Mouse (Mus musculus): ENCODE measurements around the gene Atp1b2. TPM values are rescaled to one million over a fixed set of nuclear protein-coding genes. Genes with fewer than 3 reads are reported as not detected.
A peak's percentile ranks its signal among the peaks of the same experiment; 100 is the strongest.

Atp1b2 gene
- polyA plus RNA-seq, 1 experiment from 2014 or later: 22.0 TPM

GRCm38 (mm10) chr11:69579128-69580017 is 26.4 kb downstream of the Atp1b2 start:
- whole genome bisulfite sequencing: 2% methylated on average over 39 of the region's 39 CpGs
- peak overlapping the region; percentile 92 for H3K27ac ChIP-seq (ENCODE audit: low read depth, low read length)
- peak; percentile 99 for DNase-seq (ENCODE audit: low spot score)

GRCm38 (mm10) chr11:69578301-69578700 is 27.4 kb downstream of the Atp1b2 start:
- peak overlapping the region; percentile 82 for H3K9ac ChIP-seq (ENCODE audit: low read length)
- 12% methylated on average over 15 of the region's 15 CpGs for WGBS
- no peak overlapping the region for H3K27ac ChIP-seq (ENCODE audit: low read depth, low read length)
- peaks cover 22% of the 10 kb centered on the region for H3K4me1 ChIP-seq (ENCODE audit: control insufficient read depth, insufficient read depth, low read length)
- DNase-seq (ENCODE audit: low spot score): no peak
- ATAC-seq: no peak
- no peaks in the 10 kb centered on the region for H3K9me3 ChIP-seq (replicated peaks; ENCODE audit: control insufficient read depth, low read length)
- no peaks in the 10 kb centered on the region for H3K27me3 ChIP-seq (replicated peaks; ENCODE audit: control insufficient read depth, insufficient read depth, low read length)
- peaks cover 30% of the 10 kb centered on the region for H3K36me3 ChIP-seq (ENCODE audit: control insufficient read depth, insufficient read depth, low read length)
- peak overlapping the region; percentile 72 for H3K4me3 ChIP-seq (ENCODE audit: low read depth, low read length)
- H3K4me2 ChIP-seq (ENCODE audit: low read length): peak overlapping the region; percentile 85

More at GRCm38 (mm10) chr11:69579128-69580017, 26.4 kb downstream of the Atp1b2 start:
- Histone ChIP-seq H3K9me3 (replicated peaks; ENCODE audit: control insufficient read depth, low read length) (no peaks in the 10 kb centered on the region), H3K9ac (ENCODE audit: low read length) (peak overlapping the region; percentile 82), H3K4me2 (ENCODE audit: low read length) (peak overlapping the region; percentile 85), H3K27me3 (replicated peaks; ENCODE audit: control insufficient read depth, insufficient read depth, low read length) (no peaks in the 10 kb centered on the region), H3K4me3 (ENCODE audit: low read depth, low read length) (peak overlapping the region; percentile 72), H3K36me3 (ENCODE audit: control insufficient read depth, insufficient read depth, low read length) (peaks cover 29% of the 10 kb centered on the region), H3K4me1 (ENCODE audit: control insufficient read depth, insufficient read depth, low read length) (peaks cover 22% of the 10 kb centered on the region)
- peak; percentile 92 for ATAC-seq

GRCm38 (mm10) chr11:69576307-69576706 is 29.4 kb downstream of the Atp1b2 start:
- no peaks in the 10 kb centered on the region for H3K9me3 ChIP-seq (replicated peaks; ENCODE audit: control insufficient read depth, low read length)
- H3K27me3 ChIP-seq (replicated peaks; ENCODE audit: control insufficient read depth, insufficient read depth, low read length): no peaks in the 10 kb centered on the region
- ATAC-seq: no peak
- no peak for DNase-seq (ENCODE audit: low spot score)
- H3K27ac ChIP-seq (ENCODE audit: low read depth, low read length): no peak overlapping the region
- no peak overlapping the region for H3K4me2 ChIP-seq (ENCODE audit: low read length)
- no peak overlapping the region for H3K4me3 ChIP-seq (ENCODE audit: low read depth, low read length)
- peaks cover 35% of the 10 kb centered on the region for H3K36me3 ChIP-seq (ENCODE audit: control insufficient read depth, insufficient read depth, low read length)
- WGBS: 78% methylated on average over 5 of the region's 5 CpGs
- H3K9ac ChIP-seq (ENCODE audit: low read length): 0 out of 2 replicates have a peak overlapping the region, but pooled peaks have one; percentile 7
- peaks cover 17% of the 10 kb centered on the region for H3K4me1 ChIP-seq (ENCODE audit: control insufficient read depth, insufficient read depth, low read length)

GRCm38 (mm10) chr11:69575220-69575619 is 30.5 kb downstream of the Atp1b2 start:
- peak; percentile 56 for DNase-seq (ENCODE audit: low spot score)
- peaks cover 17% of the 10 kb centered on the region for H3K4me1 ChIP-seq (ENCODE audit: control insufficient read depth, insufficient read depth, low read length)
- 70% methylated on average over 3 of the region's 3 CpGs for WGBS

GRCm38 (mm10) chr11:69565131-69565530 is 40.6 kb downstream of the Atp1b2 start:
- no peak overlapping the region for H3K27ac ChIP-seq (ENCODE audit: low read depth, low read length)
- WGBS: 84% methylated on average over 8 of the region's 8 CpGs

More at GRCm38 (mm10) chr11:69575220-69575619, 30.5 kb downstream of the Atp1b2 start:
- no peak overlapping the region for H3K4me3 ChIP-seq (ENCODE audit: low read depth, low read length)
- no peak overlapping the region for H3K9ac ChIP-seq (ENCODE audit: low read length)
- H3K9me3 ChIP-seq (replicated peaks; ENCODE audit: control insufficient read depth, low read length): no peaks in the 10 kb centered on the region
- no peaks in the 10 kb centered on the region for H3K27me3 ChIP-seq (replicated peaks; ENCODE audit: control insufficient read depth, insufficient read depth, low read length)
- no peak overlapping the region for H3K27ac ChIP-seq (ENCODE audit: low read depth, low read length)
- H3K36me3 ChIP-seq (ENCODE audit: control insufficient read depth, insufficient read depth, low read length): peaks cover 46% of the 10 kb centered on the region
- ATAC-seq: no peak
- H3K4me2 ChIP-seq (ENCODE audit: low read length): no peak overlapping the region

GRCm38 (mm10) chr11:69564391-69564790 is 41.4 kb downstream of the Atp1b2 start:
- 33% methylated on average over 3 of the region's 3 CpGs for WGBS
- Histone ChIP-seq H3K4me3 (ENCODE audit: low read depth, low read length) (no peak overlapping the region), H3K4me1 (ENCODE audit: control insufficient read depth, insufficient read depth, low read length) (peaks cover 16% of the 10 kb centered on the region), H3K9ac (ENCODE audit: low read length) (no peak overlapping the region), H3K27me3 (replicated peaks; ENCODE audit: control insufficient read depth, insufficient read depth, low read length) (no peaks in the 10 kb centered on the region), H3K9me3 (replicated peaks; ENCODE audit: control insufficient read depth, low read length) (no peaks in the 10 kb centered on the region), H3K36me3 (ENCODE audit: control insufficient read depth, insufficient read depth, low read length) (peaks cover 52% of the 10 kb centered on the region), H3K4me2 (ENCODE audit: low read length) (no peak overlapping the region), H3K27ac (ENCODE audit: low read depth, low read length) (no peak overlapping the region)
- no peak for ATAC-seq
- no peak for DNase-seq (ENCODE audit: low spot score)

More at GRCm38 (mm10) chr11:69565131-69565530, 40.6 kb downstream of the Atp1b2 start:
- peaks cover 16% of the 10 kb centered on the region for H3K4me1 ChIP-seq (ENCODE audit: control insufficient read depth, insufficient read depth, low read length)
- H3K9me3 ChIP-seq (replicated peaks; ENCODE audit: control insufficient read depth, low read length): no peaks in the 10 kb centered on the region
- DNase-seq (ENCODE audit: low spot score): no peak
- no peak overlapping the region for H3K4me2 ChIP-seq (ENCODE audit: low read length)
- H3K9ac ChIP-seq (ENCODE audit: low read length): no peak overlapping the region
- no peak for ATAC-seq
- peaks cover 59% of the 10 kb centered on the region for H3K36me3 ChIP-seq (ENCODE audit: control insufficient read depth, insufficient read depth, low read length)
- no peaks in the 10 kb centered on the region for H3K27me3 ChIP-seq (replicated peaks; ENCODE audit: control insufficient read depth, insufficient read depth, low read length)
- no peak overlapping the region for H3K4me3 ChIP-seq (ENCODE audit: low read depth, low read length)

- no peak overlapping the region for H3K4me3 ChIP-seq (ENCODE audit: low read depth, low read length)
- H3K4me2 ChIP-seq (ENCODE audit: low read length): no peak overlapping the region
- H3K36me3 ChIP-seq (ENCODE audit: control insufficient read depth, insufficient read depth, low read length): peaks cover 46% of the 10 kb centered on the region
- peaks cover 20% of the 10 kb centered on the region for H3K4me1 ChIP-seq (ENCODE audit: control insufficient read depth, insufficient read depth, low read length)
- ATAC-seq: no peak
- no peaks in the 10 kb centered on the region for H3K27me3 ChIP-seq (replicated peaks; ENCODE audit: control insufficient read depth, insufficient read depth, low read length)
- DNase-seq (ENCODE audit: low spot score): no peak
- 91% methylated on average over 13 of the region's 13 CpGs for WGBS
- no peak overlapping the region for H3K27ac ChIP-seq (ENCODE audit: low read depth, low read length)
- no peak overlapping the region for H3K9ac ChIP-seq (ENCODE audit: low read length)
- no peaks in the 10 kb centered on the region for H3K9me3 ChIP-seq (replicated peaks; ENCODE audit: control insufficient read depth, low read length)
These were observed 42.4 kb downstream of the Atp1b2 start for GRCm38 (mm10) chr11:69563373-69563772.

- ATAC-seq: peak; percentile 53
- peak overlapping the region; percentile 79 for H3K4me2 ChIP-seq (ENCODE audit: low read length)
- DNase-seq (ENCODE audit: low spot score): peak; percentile 75
- peak overlapping the region; percentile 2; the same call in 1 of the 2 replicates for H3K9ac ChIP-seq (ENCODE audit: low read length)
- H3K4me3 ChIP-seq (ENCODE audit: low read depth, low read length): peak overlapping the region; percentile 6; the same call in 1 of the 2 replicates
- no peaks in the 10 kb centered on the region for H3K27me3 ChIP-seq (replicated peaks; ENCODE audit: control insufficient read depth, insufficient read depth, low read length)
- peaks cover 27% of the 10 kb centered on the region for H3K36me3 ChIP-seq (ENCODE audit: control insufficient read depth, insufficient read depth, low read length)
- H3K27ac ChIP-seq (ENCODE audit: low read depth, low read length): peak overlapping the region; percentile 75
- H3K9me3 ChIP-seq (replicated peaks; ENCODE audit: control insufficient read depth, low read length): no peaks in the 10 kb centered on the region
- 22% methylated on average over 16 of the region's 16 CpGs for WGBS
- H3K4me1 ChIP-seq (ENCODE audit: control insufficient read depth, insufficient read depth, low read length): peaks cover 35% of the 10 kb centered on the region
These were observed 44.6 kb downstream of the Atp1b2 start for GRCm38 (mm10) chr11:69560896-69561854.
